Mouse (Mus musculus): ENCODE results near the gene Vmn1r179. TPM values are rescaled to one million over a fixed set of nuclear protein-coding genes. Genes with fewer than 3 reads are reported as not detected.
"Not testable (repeated sequence)": the region's sequence is repeated elsewhere in the genome, so short reads cannot be mapped to it uniquely, and the experiment has no call there.

The Vmn1r179 gene
- not detected in 2 replicates for total RNA-seq (2012; rRNA removed)

DNA sequence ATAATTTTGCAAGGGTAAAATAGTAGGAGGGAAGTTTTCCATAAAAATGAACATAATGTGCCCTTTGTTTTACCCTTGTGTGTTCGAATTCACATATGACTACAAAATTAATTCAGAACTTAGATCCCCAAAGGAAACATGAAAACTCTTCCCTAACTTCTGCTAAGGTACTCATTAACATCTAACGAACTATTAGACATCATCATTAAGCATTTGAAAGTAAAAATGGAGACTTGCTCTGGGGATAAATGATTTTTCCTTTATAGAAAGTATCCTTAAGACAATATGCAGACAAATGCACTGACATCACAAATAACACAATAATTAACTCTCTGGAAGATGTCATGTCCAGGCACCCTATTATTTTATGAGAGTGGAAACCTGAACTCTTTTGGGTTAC, at the start of gene Vmn1r179:
Gene Vmn1r179, plus strand, starts transcription at position 301 of the 400 bp plus-strand sequence.
- no peak for TF ChIP-seq ZNF384 (IDR thresholded peaks at IDR 0.05; ENCODE audit: low read depth, low read length)
- no peak for TF ChIP-seq CHD2 (IDR thresholded peaks at IDR 0.05; ENCODE audit: low read depth, low read length)
- TF ChIP-seq MAFK (IDR thresholded peaks at IDR 0.05; ENCODE audit: insufficient read depth, low read depth, low read length): no peak
- TF ChIP-seq ZC3H11A (IDR thresholded peaks at IDR 0.05; ENCODE audit: borderline replicate concordance, low read depth, low read length): no peak
- TF ChIP-seq HCFC1 (IDR thresholded peaks at IDR 0.05; ENCODE audit: borderline replicate concordance, insufficient read depth, low read length): no peak
- no peaks in the 10 kb centered on the region for H3K9me3 ChIP-seq (ENCODE audit: control insufficient read depth, insufficient read depth, low read depth, low read length)
- H3K27ac ChIP-seq (ENCODE audit: insufficient read depth, low read depth, low read length, poor library complexity, severe bottlenecking): no peak within 1 kb of the TSS
- H3K9ac ChIP-seq (ENCODE audit: insufficient read depth, low read depth, low read length, poor library complexity, severe bottlenecking): no peak within 1 kb of the TSS
- no peak for DNase-seq (ENCODE audit: low read depth, low spot score)
- H3K36me3 ChIP-seq (ENCODE audit: control insufficient read depth, insufficient read depth, low read length, poor library complexity, severe bottlenecking): no peaks in the 10 kb centered on the region
- no peak within 1 kb of the TSS for H3K4me3 ChIP-seq (ENCODE audit: insufficient read depth in 1 of 2, low read depth in 1 of 2, low read length in 2 of 2, poor library complexity in 1 of 2, severe bottlenecking in 1 of 2)
- in situ Hi-C loops (cut with MboI; ENCODE audit: low sequenced_read_pairs in 2 of 2, unreplicated experiment in 2 of 2): no loop called here
- no peaks in the 10 kb centered on the region for H3K4me1 ChIP-seq (ENCODE audit: control insufficient read depth in 2 of 2, insufficient read depth in 2 of 2, low read length in 2 of 2, poor library complexity in 1 of 2)

DNA sequence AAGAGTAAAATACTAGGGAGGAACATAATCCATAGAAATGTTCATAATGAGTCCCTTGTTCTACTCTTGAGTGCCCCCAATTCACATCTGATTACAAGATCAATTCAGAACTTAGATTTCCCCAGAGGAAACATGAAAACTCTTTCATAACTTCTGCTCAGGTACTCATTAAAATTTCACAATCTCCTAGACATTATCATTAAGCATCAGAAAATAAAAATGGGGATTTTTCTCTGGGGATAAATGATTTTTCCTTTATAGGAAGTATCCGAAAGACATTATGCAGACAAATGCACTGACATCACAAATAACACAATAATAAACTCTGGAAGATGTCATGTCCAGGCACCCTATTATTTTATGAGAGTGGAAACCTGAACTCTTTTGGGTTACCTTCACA, 35.1 kb upstream of the Vmn1r179 start, which contains the start of gene Vmn1r178:
Gene Vmn1r178, plus strand, starts transcription at position 301 of the 400 bp plus-strand sequence.
- no peaks in the 10 kb centered on the region for H3K9me3 ChIP-seq (ENCODE audit: control insufficient read depth, insufficient read depth, low read depth, low read length)

DNA sequence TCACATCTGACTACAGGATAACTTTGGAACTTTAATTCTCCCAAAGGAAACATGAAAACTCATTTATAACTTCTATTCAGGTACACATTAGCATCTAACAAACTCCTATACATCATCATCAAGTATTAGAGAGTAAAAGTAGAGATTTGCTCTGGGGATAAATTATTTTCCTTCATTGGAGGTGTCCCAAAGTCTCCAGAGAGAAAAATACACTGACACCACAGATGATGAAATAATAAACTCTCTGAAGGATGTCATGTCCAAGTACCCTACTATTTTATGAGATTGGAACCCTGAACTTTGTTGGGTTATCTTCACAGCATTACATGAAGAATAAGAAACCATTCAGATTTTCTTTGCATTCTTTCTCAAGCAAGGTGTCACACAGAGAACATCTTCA, 23.6 kb downstream of the Vmn1r179 start, which contains the start of gene Vmn1r180:
Gene Vmn1r180, plus strand, starts transcription at position 301 of the 400 bp plus-strand sequence.
- in situ Hi-C loops (cut with MboI; ENCODE audit: low sequenced_read_pairs in 2 of 2, unreplicated experiment in 2 of 2): loop anchor here (25.0 kb wide), 1 partner anchor 412 kb away; the partner anchor contains the start of gene Kcnn4 (in 2 of the 2)

More for the DNA sequence above, 35.1 kb upstream of the Vmn1r179 start, which contains the start of gene Vmn1r178:
- Histone ChIP-seq H3K4me1 (ENCODE audit: control insufficient read depth in 2 of 2, insufficient read depth in 2 of 2, low read length in 2 of 2, poor library complexity in 1 of 2) (no peaks in the 10 kb centered on the region), H3K36me3 (ENCODE audit: control insufficient read depth, insufficient read depth, low read length, poor library complexity, severe bottlenecking) (no peaks in the 10 kb centered on the region), H3K4me3 (ENCODE audit: insufficient read depth in 1 of 2, low read depth in 1 of 2, low read length in 2 of 2, poor library complexity in 1 of 2, severe bottlenecking in 1 of 2) (no peak within 1 kb of the TSS), H3K27ac (ENCODE audit: insufficient read depth, low read depth, low read length, poor library complexity, severe bottlenecking) (no peak within 1 kb of the TSS), H3K9ac (ENCODE audit: insufficient read depth, low read depth, low read length, poor library complexity, severe bottlenecking) (no peak within 1 kb of the TSS)
- in situ Hi-C loops (cut with MboI; ENCODE audit: low sequenced_read_pairs in 2 of 2, unreplicated experiment in 2 of 2): no loop called here
- DNase-seq (ENCODE audit: low read depth, low spot score): no peak
- TF ChIP-seq CHD2 (IDR thresholded peaks at IDR 0.05; ENCODE audit: low read depth, low read length): no peak
- no peak for TF ChIP-seq HCFC1 (IDR thresholded peaks at IDR 0.05; ENCODE audit: borderline replicate concordance, insufficient read depth, low read length)
- no peak for TF ChIP-seq ZNF384 (IDR thresholded peaks at IDR 0.05; ENCODE audit: low read depth, low read length)
- no peak for TF ChIP-seq MAFK (IDR thresholded peaks at IDR 0.05; ENCODE audit: insufficient read depth, low read depth, low read length)
- no peak for TF ChIP-seq ZC3H11A (IDR thresholded peaks at IDR 0.05; ENCODE audit: borderline replicate concordance, low read depth, low read length)

DNA sequence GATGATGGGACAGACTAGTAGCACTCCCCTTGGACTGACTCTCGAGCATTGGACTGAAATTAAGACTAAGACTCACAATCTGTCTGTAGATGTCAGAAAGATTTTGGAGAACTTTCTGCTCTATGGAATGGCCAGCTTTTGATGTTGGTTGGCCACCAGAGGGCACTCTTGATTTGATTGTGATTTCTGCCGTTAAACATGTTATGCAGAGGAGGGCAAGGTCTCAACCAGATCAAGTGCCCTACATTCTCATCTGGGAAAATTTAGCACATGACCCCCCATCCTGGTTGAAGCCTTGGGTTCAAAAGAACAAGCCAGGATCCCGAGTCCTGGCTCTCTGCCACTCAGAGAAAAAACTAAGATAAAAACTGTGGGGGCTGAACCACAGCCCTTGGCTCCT, 41.3 kb downstream of the Vmn1r179 start:
- H3K36me3 ChIP-seq (ENCODE audit: control insufficient read depth, insufficient read depth, low read length, poor library complexity, severe bottlenecking); H3K9me3 ChIP-seq (ENCODE audit: control insufficient read depth, insufficient read depth, low read depth, low read length); H3K4me3 ChIP-seq (ENCODE audit: insufficient read depth in 1 of 2, low read depth in 1 of 2, low read length in 2 of 2, poor library complexity in 1 of 2, severe bottlenecking in 1 of 2); DNase-seq (ENCODE audit: low read depth, low spot score); H3K27ac ChIP-seq (ENCODE audit: insufficient read depth, low read depth, low read length, poor library complexity, severe bottlenecking); H3K4me1 ChIP-seq (ENCODE audit: control insufficient read depth in 2 of 2, insufficient read depth in 2 of 2, low read length in 2 of 2, poor library complexity in 1 of 2); H3K9ac ChIP-seq (ENCODE audit: insufficient read depth, low read depth, low read length, poor library complexity, severe bottlenecking): not testable (repeated sequence)
- in situ Hi-C loops (cut with MboI; ENCODE audit: low sequenced_read_pairs in 2 of 2, unreplicated experiment in 2 of 2): loop anchor here (25.0 kb wide), 1 partner anchor 394 kb away; the partner anchor contains the start of gene Kcnn4 (in 2 of the 2)

More for the DNA sequence above, 23.6 kb downstream of the Vmn1r179 start, which contains the start of gene Vmn1r180:
- Histone ChIP-seq H3K36me3 (ENCODE audit: control insufficient read depth, insufficient read depth, low read length, poor library complexity, severe bottlenecking) (no peaks in the 10 kb centered on the region), H3K4me3 (ENCODE audit: insufficient read depth in 1 of 2, low read depth in 1 of 2, low read length in 2 of 2, poor library complexity in 1 of 2, severe bottlenecking in 1 of 2) (no peak within 1 kb of the TSS), H3K4me1 (ENCODE audit: control insufficient read depth in 2 of 2, insufficient read depth in 2 of 2, low read length in 2 of 2, poor library complexity in 1 of 2) (no peaks in the 10 kb centered on the region), H3K9ac (ENCODE audit: insufficient read depth, low read depth, low read length, poor library complexity, severe bottlenecking) (no peak within 1 kb of the TSS), H3K27ac (ENCODE audit: insufficient read depth, low read depth, low read length, poor library complexity, severe bottlenecking) (no peak within 1 kb of the TSS), H3K9me3 (ENCODE audit: control insufficient read depth, insufficient read depth, low read depth, low read length) (no peaks in the 10 kb centered on the region)
- DNase-seq (ENCODE audit: low read depth, low spot score): no peak
- TF ChIP-seq ZC3H11A (IDR thresholded peaks at IDR 0.05; ENCODE audit: borderline replicate concordance, low read depth, low read length) (no peak), HCFC1 (IDR thresholded peaks at IDR 0.05; ENCODE audit: borderline replicate concordance, insufficient read depth, low read length) (no peak), ZNF384 (IDR thresholded peaks at IDR 0.05; ENCODE audit: low read depth, low read length) (no peak), CHD2 (IDR thresholded peaks at IDR 0.05; ENCODE audit: low read depth, low read length) (no peak), MAFK (IDR thresholded peaks at IDR 0.05; ENCODE audit: insufficient read depth, low read depth, low read length) (no peak)

DNA sequence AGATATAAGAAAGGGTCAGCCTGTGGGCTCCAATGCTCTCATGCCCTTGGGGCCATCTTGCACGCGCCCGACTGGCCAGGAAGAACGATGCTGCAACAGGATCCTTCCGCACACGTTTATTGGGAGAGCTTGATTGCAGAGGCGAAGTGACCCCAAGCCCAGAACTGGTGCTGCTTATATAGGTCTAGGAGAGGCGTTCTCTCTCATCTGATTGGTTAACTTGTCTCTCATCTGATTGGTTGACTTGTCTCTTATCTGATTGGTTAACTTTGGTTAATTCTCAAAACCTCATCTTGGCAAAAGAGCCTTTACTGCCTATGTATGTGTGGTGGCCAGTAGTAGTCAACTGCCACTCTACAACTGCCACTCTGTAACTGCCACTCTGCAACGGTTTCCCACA, 47.5 kb downstream of the Vmn1r179 start, which contains the start of gene Vmn1r181:
Gene Vmn1r181, plus strand, starts transcription at position 301 of the 400 bp plus-strand sequence.
- not testable (repeated sequence) for H3K9me3 ChIP-seq (ENCODE audit: control insufficient read depth, insufficient read depth, low read depth, low read length); H3K36me3 ChIP-seq (ENCODE audit: control insufficient read depth, insufficient read depth, low read length, poor library complexity, severe bottlenecking)
- in situ Hi-C loops (cut with MboI; ENCODE audit: low sequenced_read_pairs in 2 of 2, unreplicated experiment in 2 of 2): loop anchor here (25.0 kb wide), 1 partner anchor 388 kb away; the partner anchor contains the start of gene Kcnn4 (in 2 of the 2)

More for the DNA sequence above, 47.5 kb downstream of the Vmn1r179 start, which contains the start of gene Vmn1r181:
- not testable (repeated sequence) for H3K9ac ChIP-seq (ENCODE audit: insufficient read depth, low read depth, low read length, poor library complexity, severe bottlenecking); H3K27ac ChIP-seq (ENCODE audit: insufficient read depth, low read depth, low read length, poor library complexity, severe bottlenecking); DNase-seq (ENCODE audit: low read depth, low spot score); H3K4me3 ChIP-seq (ENCODE audit: insufficient read depth in 1 of 2, low read depth in 1 of 2, low read length in 2 of 2, poor library complexity in 1 of 2, severe bottlenecking in 1 of 2); H3K4me1 ChIP-seq (ENCODE audit: control insufficient read depth in 2 of 2, insufficient read depth in 2 of 2, low read length in 2 of 2, poor library complexity in 1 of 2)

Other genes with a start within 250 kb of the Vmn1r179 start
- gene Vmn1r173, start 226.3 kb upstream of the Vmn1r179 start, total RNA-seq (2012; rRNA removed): not detected in 2 replicates
- gene Vmn1r174, start 174.7 kb upstream of the Vmn1r179 start, total RNA-seq (2012; rRNA removed): not detected in 2 replicates
- not detected in 2 replicates for gene Vmn1r175, start 116.3 kb upstream of the Vmn1r179 start, total RNA-seq (2012; rRNA removed)
- gene Vmn1r176, start 89.6 kb upstream of the Vmn1r179 start, total RNA-seq (2012; rRNA removed): not detected in 2 replicates
- gene Vmn1r177, start 60.5 kb upstream of the Vmn1r179 start, total RNA-seq (2012; rRNA removed): not detected in 2 replicates
- not detected in 2 replicates for gene Vmn1r178, start 35.0 kb upstream of the Vmn1r179 start, total RNA-seq (2012; rRNA removed)
- gene Vmn1r180, start 23.7 kb downstream of the Vmn1r179 start, total RNA-seq (2012; rRNA removed): not detected in 2 replicates
- gene Vmn1r181, start 47.6 kb downstream of the Vmn1r179 start, total RNA-seq (2012; rRNA removed): not detected in 2 replicates
- not detected in 2 replicates for gene V1rd19, start 74.7 kb downstream of the Vmn1r179 start, total RNA-seq (2012; rRNA removed)
- gene Vmn1r183, start 126.3 kb downstream of the Vmn1r179 start, total RNA-seq (2012; rRNA removed): not detected in 2 replicates
- gene Zfp180, start 154.9 kb downstream of the Vmn1r179 start, total RNA-seq (2012; rRNA removed): 17.8 and 22.0 TPM in 2 replicates
- gene Zfp112, start 185.3 kb downstream of the Vmn1r179 start, total RNA-seq (2012; rRNA removed): 0.90 and 0.98 TPM in 2 replicates
- 4.7 and 4.8 TPM in 2 replicates for gene Zfp235, start 207.2 kb downstream of the Vmn1r179 start, total RNA-seq (2012; rRNA removed)
- gene Zfp114, start 248.1 kb downstream of the Vmn1r179 start, total RNA-seq (2012; rRNA removed): 2.9 and 3.0 TPM in 2 replicates

All from ES-E14 (cell line).